Mouse (Mus musculus) adrenal gland, postnatal 10 days (tissue): ENCODE measurements at regions not wholly inside any gene's neighbourhood (a gene's known extent, or its start where the extent isn't known, plus 50 kb on each side); places are given as distances from the start of the nearest gene placed in this dataset.

ENCODE experiments used
- DNase-seq: peaks from one replicate; pipeline ENCODE4 v3.0.0; 2021; ENCODE audit warnings: mixed read lengths

- no peak for DNase-seq
Measured at GRCm38 (mm10) chr3:38397615-38397956, 87.1 kb downstream of the Ankrd50 start.

- DNase-seq, result peak; percentile 47
Measured at GRCm38 (mm10) chr3:38396760-38397614, 87.7 kb downstream of the Ankrd50 start.

- DNase-seq, result no peak
Measured at GRCm38 (mm10) chr3:38394308-38394707, 90.3 kb downstream of the Ankrd50 start.

GRCm38 (mm10) chr3:38389647-38390046 lies 95.0 kb downstream of the Ankrd50 start:
- DNase-seq, result peak; percentile 24

- DNase-seq, result no peak
Measured at GRCm38 (mm10) chr3:38388961-38389360, 95.7 kb downstream of the Ankrd50 start.

GRCm38 (mm10) chr3:38382743-38383142 lies 101.9 kb downstream of the Ankrd50 start:
- peak; percentile 24 for DNase-seq

DNA sequence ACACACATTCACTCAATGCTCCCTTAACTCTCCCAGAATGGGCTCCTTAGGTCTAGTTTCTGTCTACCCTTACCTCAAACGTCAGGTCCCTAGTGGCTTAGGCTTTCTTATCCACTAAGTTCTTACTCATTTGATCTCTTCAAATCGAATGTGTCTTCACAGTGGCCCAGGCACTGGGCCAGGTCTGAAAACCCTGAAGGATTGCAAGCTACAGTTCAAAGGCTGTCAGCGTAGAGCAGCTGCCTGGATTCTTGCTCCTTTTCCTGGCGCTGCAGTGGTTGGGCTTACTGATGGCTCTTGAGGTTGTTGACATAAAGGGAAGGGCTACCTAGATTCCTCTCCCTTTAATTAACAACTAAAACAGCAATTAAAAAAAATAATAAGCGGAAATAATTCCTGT lies 103.0 kb downstream of the Ankrd50 start:
- DNase-seq, result peak; percentile 61

DNA sequence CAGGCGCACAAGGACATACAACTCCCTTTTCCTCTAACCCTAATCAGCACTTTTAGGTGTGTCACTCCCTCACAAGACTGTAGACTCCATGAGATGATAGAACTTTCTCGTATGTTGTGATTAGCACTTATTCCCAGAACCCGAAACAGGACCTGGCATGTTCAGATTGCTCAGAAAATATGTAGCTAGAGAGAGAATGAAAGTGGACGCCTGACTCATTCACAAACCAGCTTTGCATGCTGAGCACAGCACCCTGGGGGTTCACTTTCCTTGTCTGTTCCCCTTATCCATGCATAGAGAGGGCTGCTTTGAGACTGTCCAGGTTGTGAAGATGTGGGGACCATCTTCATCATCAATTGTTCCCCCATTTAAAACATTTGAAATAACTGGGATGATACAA lies 111.0 kb downstream of the Ankrd50 start:
- DNase-seq, result no peak

- no peak for DNase-seq
Measured at GRCm38 (mm10) chr3:38371702-38372101, 112.9 kb downstream of the Ankrd50 start.

DNA sequence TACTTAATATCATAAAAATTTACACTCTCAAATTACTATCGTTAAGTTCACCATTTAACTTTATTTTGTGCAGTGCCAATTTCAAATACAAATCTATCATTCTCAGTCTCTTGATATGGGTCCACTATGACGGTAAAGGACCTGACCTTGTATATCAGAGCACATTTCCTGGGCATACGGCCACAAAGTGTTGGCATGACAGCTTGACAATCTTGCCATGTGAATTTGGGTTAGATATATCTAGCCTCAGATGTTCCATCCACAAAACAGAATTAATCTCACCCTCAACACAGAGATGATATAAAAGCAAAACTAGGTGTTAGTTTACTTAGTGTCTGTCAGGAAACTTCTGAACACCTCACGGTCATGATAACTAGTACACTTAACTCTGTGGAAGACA lies 120.8 kb downstream of the Ankrd50 start:
- DNase-seq, result peak; percentile 45

DNA sequence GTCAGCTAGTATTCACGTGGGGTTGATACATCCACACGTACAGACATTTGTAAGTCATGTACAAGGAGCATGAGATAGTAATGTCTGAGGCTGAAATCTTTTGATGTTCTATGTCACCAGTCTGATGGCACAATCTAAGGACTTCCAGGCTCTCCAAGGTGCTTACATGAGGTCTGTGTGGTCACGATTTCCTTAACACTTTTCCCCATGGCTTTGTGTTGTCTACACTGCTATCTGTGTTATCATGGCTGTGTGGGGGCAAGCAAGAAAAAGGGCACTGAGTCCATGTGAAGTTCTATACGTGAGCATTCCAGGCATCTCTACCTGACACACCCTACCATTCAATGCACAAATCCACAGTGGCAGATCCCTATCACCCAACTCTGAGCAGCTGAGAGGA lies 123.2 kb downstream of the Ankrd50 start:
- no peak for DNase-seq

DNA sequence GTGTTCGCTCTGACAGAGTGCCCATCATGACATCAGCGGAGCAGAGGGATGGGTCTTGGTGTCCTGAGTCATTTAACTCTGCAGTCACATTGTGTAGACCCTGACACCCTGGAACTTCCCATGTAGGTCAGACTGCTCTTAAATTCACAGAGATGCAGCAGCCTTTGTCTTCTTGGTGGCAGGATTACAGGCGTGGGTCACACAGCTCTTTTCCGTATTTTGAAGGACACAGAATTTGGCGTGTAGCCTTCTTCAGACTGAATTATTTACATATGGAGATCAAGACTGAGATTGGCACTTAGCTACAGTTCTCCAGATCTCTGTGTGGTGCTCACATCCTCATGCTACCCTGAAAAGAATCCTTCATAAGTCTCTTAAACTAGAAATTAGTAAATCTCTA lies 123.7 kb downstream of the Ankrd50 start:
- no peak for DNase-seq

DNA sequence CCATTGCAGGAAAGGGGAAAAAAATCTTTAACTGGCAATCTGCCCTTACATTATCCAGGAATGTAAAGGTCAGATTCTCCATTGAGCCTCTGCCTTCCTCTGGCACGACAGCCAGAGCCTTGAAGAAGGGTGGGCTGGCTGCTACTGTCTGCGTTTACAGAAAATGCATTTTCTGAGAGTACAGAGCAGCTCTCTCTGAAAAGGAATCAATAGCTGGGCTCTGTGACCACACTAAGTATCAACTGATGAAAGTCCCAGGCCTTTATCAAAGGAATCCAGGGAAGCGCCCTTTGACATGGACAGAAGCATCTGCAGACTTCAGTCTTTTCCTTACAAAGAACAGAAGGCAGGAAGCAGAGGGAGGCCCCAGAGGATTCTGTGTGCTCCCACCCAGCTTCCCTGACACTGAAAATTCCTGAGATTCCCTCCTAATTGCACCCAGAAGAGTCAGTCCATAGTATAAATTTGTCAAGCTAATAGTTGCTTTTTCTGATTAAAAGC lies 124.2 kb downstream of the Ankrd50 start:
- no peak for DNase-seq

GRCm38 (mm10) chr3:38357905-38358491 lies 126.6 kb downstream of the Ankrd50 start:
- peak; percentile 59 for DNase-seq

DNA sequence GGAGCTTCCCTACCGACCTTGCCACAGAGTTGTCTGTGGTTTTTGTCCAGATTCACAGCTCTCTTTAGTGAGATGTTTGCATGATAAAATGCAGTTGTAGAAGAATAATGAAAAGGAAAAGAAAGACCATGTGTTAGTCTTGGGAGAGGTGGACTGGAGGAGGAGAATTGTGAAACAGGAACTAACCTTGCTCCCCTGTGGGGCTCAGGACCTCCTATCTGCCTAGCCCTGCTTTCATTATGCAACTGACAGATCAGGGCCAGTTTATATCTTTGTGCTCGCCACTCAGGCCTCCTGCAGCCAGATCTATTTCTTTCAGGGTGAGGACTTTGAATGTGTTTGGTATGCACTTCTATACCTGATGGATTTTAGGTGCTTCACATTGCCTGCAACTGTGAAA lies 140.4 kb downstream of the Ankrd50 start:
- DNase-seq, result no peak

- no peak for DNase-seq
Measured at GRCm38 (mm10) chr3:38341666-38342065, 143.0 kb downstream of the Ankrd50 start.

- DNase-seq, result no peak
Measured at GRCm38 (mm10) chr3:38333321-38333910, 151.2 kb downstream of the Ankrd50 start.

DNA sequence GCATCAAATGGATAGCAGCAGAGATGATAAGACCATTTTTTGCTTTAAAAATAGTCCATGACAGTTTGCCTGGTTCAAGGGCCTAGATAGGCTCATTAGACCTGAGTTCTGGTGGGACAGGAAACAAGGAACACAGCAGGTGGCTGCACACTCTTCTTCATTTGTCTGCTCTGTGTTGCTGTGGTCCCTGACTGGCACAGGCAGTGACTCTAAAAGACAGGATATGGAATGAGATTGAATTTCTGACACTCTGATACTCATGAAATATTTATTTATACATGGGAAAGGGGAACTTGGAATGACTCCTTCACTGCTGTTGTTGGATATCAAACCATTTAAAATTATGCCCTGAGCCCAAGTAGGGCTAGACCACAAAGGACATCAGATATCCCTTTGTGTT lies 153.5 kb downstream of the Ankrd50 start:
- no peak for DNase-seq

- DNase-seq, result no peak
Measured at GRCm38 (mm10) chr3:38327286-38327685, 157.4 kb downstream of the Ankrd50 start.

GRCm38 (mm10) chr3:38326211-38326610 lies 158.4 kb downstream of the Ankrd50 start:
- DNase-seq, result no peak

GRCm38 (mm10) chr3:38324663-38325062 lies 160.0 kb downstream of the Ankrd50 start:
- DNase-seq, result no peak

DNA sequence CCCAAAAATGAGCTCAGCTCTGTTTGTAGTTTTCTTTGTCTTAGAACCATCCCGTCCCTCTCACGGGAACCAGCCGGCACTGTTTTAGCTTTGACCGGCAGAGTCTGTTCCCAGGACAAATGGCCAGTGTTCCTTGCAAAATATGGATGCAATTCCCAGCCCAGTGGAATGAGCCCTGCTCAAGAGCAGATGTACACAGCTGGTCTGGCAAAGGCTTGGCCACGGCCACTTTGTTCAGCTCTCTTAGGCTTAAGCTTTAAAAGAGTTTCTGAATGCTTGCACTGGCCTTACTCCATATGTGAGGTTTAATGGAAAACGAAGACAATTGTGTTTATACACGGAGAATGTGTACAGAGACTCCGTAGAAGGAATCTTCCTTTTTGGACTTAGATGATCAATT lies 162.2 kb downstream of the Ankrd50 start:
- peak; percentile 15 for DNase-seq

DNA sequence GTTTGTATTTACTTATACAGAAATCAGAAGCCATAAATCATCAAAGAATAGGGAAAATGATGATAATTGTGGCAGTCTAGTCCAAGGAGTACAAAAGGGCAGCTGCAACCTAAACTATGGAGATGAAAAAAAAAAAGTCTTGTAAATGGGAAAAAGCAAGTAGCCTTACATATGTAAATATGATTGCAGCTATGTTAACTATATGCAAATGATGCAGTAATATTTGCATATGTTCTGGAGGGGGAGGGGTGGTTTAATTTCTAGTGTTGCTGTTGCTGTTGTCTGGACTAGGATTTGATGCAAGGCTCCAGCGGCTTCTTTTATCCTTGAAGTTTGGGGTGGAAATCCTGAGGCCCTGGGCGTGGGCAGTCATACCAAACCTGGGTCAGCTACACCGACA lies 163.0 kb downstream of the Ankrd50 start:
- no peak for DNase-seq

- DNase-seq, result no peak
Measured at GRCm38 (mm10) chr3:38320998-38321397, 163.6 kb downstream of the Ankrd50 start.
